Mouse (Mus musculus) gastrocnemius, postnatal 25 days (tissue): ENCODE data around the gene Rb1. TPM values are rescaled to one million over a fixed set of nuclear protein-coding genes. Genes with fewer than 3 reads are reported as not detected.

Source experiments
- DNase-seq: peaks from one replicate; pipeline ENCODE4 v3.0.0; 2022
- long read RNA-seq, 2 experiments: library from polyadenylated mRNA; stranded (forward); transcript quantifications; one replicate each; pipeline ENCODE4 v2.0.0; 2021
- total RNA-seq, 2 experiments: library from RNA; stranded (reverse); gene quantifications; 1 replicate in 1 of 2; 2 replicates in 1 of 2; pipeline ENCODE4 v1.2.3; 2021

Gene Rb1
- 10 to 100 TPM; 13.8 to 17.7 TPM for total RNA-seq
- long read RNA-seq, experiment 1, full-length matches to known transcripts: 3 of 5 reads
- long read RNA-seq, experiment 1, partial matches to known transcripts: 2 of 5 reads
- long read RNA-seq, experiment 1, other reads (novel, unspliced or antisense): 0 of 5 reads
- long read RNA-seq, experiment 2, full-length matches to known transcripts: 13 of 20 reads
- long read RNA-seq, experiment 2, partial matches to known transcripts: 1 of 20 reads
- long read RNA-seq, experiment 2, other reads (novel, unspliced or antisense): 6 of 20 reads

DNA sequence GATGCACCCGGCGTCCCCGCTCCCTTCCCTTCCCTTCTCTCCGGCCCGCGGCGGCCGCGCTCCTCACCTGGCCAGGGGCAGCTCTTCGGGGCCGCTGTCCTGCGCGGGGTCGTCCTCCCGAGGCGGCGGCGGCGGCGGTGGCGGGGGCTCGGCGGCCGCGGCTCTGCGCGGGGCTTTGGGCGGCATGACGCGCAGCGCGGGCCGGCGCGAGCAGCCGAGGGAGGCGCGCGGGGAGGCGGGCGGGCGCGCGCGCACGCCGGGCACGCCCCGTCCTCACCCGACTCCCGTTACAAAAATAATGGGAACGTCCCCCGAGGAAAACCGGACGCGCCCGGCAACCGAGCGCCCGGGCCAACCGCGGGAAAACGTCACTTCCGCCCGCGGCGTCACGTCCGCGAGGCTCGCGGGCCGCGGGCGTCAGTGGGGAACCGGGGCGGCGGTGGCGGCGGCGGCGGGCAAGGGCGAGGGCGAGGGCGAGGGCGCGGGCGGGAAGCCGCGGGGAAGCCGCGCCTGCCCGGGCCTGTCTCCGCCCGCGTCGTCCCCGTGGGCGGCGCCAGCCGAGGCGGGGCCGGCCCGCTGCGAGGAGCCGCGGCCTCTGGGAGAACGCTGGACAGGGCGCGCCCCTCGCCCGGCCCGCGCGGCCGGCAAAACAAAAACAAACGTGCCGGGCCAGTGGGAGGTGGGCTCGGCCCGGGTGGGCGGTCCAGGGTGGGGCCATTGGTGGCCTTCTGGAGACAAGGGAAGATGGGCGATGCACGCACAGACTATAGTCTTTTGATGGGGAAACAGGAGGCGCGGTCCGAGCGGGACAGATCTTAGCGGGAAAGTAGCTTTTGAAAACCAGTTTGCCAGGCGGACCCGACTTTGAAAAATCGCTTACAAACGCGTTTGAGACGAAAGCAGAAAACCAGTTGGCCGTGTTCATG, at the start of gene Rb1:
Rb1 (minus strand) TSS at position 367 of the 926 bp plus-strand sequence.
- peak; percentile 86 for DNase-seq

DNA sequence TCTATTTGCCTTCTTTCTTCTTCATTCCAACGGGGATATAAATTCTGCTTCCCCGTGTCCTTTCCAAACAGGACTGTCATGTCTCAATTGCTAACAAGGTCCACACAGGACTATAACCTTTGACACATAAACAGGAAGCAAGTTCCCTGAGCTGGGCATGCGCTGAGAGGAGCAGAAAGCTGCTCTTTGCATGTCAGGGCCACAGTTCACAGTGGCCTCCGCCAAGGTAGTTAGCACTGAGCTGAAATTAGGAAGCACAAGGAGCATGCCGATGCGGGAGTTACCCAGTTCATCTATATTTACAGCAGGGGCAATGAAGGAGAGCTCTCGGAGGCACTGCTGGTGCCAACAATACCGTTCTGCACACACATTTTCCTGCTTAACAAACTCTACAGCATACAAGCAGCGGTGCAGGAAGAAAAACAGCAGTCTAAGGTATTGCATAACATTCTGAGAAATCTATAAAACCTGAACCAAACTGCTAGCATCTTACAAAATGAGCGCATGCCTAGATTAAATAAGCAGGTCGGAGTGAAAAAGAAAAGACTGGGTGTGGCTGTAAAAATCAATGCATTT, 48.8 kb upstream of the Rb1 start:
- peak; percentile 18 for DNase-seq

GRCm38 (mm10) chr14:73373606-73374005, 48.0 kb upstream of the Rb1 start:
- DNase-seq: no peak

- no peak for DNase-seq
These were observed 47.4 kb upstream of the Rb1 start for GRCm38 (mm10) chr14:73372990-73373389.

GRCm38 (mm10) chr14:73371577-73371976, 46.0 kb upstream of the Rb1 start:
- no peak for DNase-seq

- no peak for DNase-seq
These were observed 45.2 kb upstream of the Rb1 start for GRCm38 (mm10) chr14:73370695-73371372.

- DNase-seq: no peak
These were observed 44.6 kb upstream of the Rb1 start for GRCm38 (mm10) chr14:73370078-73370670.

DNA sequence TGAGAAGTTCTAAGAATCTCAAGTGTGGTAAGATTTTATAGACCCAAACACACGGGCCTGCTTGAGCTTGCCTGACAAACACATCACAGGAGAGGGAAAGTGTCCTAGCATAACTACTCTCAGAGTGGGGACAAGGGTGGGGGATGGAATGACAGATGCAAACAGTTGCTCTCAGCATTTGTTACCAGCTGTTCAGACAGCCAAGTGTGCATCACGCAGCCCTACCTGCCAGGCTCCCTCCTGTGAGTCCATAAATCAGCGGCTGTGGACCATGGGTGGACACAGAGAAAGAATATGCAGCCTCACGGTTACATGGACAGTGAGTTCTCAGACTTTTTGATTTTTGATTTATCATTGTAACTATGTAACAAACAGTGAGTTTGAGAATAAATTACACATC, 44.0 kb upstream of the Rb1 start:
- DNase-seq: no peak

DNA sequence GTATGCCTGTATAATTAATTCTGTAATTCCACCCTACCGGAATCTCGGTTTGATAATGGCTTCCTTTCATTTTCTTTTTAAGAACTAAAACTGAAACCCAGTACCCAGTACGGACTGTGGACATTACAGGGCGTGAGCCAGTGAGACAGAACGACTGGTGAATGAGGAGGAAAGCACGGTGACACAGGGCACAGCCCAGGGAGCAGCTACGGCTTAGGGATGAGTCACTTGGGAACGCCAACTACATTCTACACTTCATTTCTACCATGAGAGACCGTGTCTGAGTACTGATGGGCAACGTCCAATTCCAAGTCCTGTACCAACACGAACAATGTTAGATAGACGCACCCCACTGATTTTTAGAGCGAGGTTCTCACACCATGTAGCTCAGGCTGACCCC, 43.3 kb upstream of the Rb1 start:
- DNase-seq: no peak

GRCm38 (mm10) chr14:73368221-73368620, 42.6 kb upstream of the Rb1 start:
- no peak for DNase-seq

- DNase-seq: no peak
These were observed 40.7 kb upstream of the Rb1 start for GRCm38 (mm10) chr14:73366278-73366677.

DNA sequence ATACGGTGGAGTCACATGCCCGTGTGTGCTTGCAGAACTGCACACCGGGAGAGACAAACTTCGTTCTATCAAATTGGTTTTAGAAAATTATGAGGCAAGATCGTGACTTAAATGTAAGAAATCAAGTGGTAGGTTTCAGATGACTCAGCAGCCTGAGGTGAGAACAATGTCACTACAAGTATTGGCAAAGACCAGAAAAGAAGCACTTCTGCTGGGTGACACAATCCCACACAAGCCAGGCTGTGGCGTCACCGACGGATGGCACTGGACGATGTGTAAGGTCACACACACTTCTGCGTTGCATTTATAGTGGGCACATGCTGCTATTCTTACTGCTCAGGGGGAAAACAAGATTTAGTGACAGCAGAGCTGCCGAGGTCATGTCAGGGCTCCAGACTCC, 38.2 kb upstream of the Rb1 start:
- no peak for DNase-seq

GRCm38 (mm10) chr14:73354700-73355099, 29.1 kb upstream of the Rb1 start:
- no peak for DNase-seq

DNA sequence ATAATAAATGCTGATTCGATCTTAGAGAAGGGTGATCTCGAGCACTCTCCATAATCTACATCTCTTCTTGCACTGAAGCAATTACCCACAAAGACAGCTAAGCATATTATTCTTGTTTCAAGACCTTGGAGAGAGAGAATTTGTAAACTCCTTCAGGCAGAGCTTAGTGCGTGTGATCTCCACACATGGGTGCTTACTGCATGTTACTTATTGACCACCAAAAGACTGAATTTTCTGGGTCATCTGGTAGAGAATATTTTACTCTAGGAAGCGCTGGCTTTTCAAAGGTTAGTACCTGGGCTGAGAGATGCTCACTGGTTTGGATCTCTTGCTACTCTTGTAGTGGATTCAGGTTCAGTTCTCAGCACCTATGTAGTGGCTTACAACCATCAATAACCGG, 25.5 kb upstream of the Rb1 start:
- DNase-seq: no peak

DNA sequence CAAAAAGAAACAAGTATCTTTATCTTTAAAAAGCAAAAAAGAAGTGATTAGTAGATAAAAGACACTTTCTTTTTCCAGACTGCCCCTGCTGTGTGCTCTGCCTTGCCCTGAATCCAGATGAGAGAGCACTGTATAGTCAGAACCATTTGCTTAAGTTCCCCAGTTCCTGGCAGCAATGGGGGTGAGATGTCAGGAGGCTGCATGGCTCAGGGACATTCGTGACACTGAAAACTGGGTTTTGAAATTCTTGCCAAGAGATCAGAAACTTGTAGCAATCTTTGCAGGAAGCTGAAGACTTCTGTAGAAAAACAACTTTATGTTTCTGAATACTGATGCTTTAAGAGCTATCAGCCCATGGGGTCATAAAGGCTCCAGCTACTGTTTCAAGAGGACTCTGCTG, 24.4 kb upstream of the Rb1 start:
- no peak for DNase-seq

- no peak for DNase-seq
These were observed 23.5 kb upstream of the Rb1 start for GRCm38 (mm10) chr14:73349061-73349670.

GRCm38 (mm10) chr14:73347302-73347701, 21.7 kb upstream of the Rb1 start:
- no peak for DNase-seq

GRCm38 (mm10) chr14:73345614-73346013, 20.0 kb upstream of the Rb1 start:
- no peak for DNase-seq

GRCm38 (mm10) chr14:73340051-73340755, 14.6 kb upstream of the Rb1 start:
- no peak for DNase-seq

- no peak for DNase-seq
These were observed 14.0 kb upstream of the Rb1 start for GRCm38 (mm10) chr14:73339615-73340014.
